Mouse (Mus musculus): ENCODE data around the gene Efnb1. TPM values are rescaled to one million over a fixed set of nuclear protein-coding genes. Genes with fewer than 3 reads are reported as not detected.

The Efnb1 gene
- polyA plus RNA-seq (2012; rRNA removed) = 30.0 and 34.5 TPM in 2 replicates

DNA sequence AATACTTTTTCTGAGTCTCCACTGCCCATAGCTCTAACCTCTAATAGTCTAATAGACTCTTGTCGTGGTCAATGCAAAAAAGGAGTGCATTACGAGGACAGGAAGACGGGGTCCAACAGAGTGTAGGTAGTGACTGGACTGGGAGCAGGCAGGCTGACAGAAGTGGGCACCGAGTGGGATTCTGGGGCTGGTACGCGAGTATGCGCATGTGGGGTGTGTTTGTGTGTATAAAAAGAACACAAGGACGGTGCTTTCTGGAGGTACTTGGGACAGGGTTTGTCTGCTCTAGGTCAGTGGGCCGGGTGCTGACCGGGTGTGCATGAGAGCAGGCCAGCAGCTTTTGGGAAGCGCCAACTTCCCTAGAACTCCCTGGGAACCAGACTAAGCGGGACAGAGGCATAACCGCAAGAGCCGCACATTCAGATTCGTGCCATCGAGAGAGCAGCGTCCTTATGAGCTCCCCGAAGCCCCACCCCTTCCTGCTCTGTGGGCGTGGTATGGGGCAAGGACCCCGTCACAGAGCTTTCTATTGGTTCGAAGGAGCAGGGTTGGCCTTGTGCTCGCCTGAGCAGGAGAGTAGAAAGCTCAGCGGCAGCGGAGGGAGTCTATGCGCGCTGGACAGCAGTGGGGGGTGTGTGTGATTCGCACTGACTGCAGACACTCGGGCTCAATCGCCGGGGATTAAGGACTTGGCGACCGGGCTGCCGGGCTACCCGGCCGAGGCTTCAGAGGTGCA, at the start of gene Efnb1:
TSS of gene Efnb1 (plus strand) at position 608 of the 736 bp plus-strand sequence.

Other genes starting within 250 kb of the Efnb1 start
- 38.7 and 43.7 TPM in 2 replicates for gene Ophn1, start 245.1 kb upstream of the Efnb1 start, polyA plus RNA-seq (2012; rRNA removed)
- 17.0 and 18.5 TPM in 2 replicates for gene Yipf6, start 199.8 kb upstream of the Efnb1 start, polyA plus RNA-seq (2012; rRNA removed)
- 5.2 and 5.7 TPM in 2 replicates for gene Stard8, start 132.9 kb upstream of the Efnb1 start, polyA plus RNA-seq (2012; rRNA removed)

All from central nervous system, embryonic 18 days (tissue).